ENCODE assay signal across 26 mouse cellular contexts in genomic region chr11:106532248-106532790, GRCm38 (mm10). TPM values are rescaled to one million over a fixed set of nuclear protein-coding genes. Genes with fewer than 3 reads are reported as not detected.
DNase-seq lines count a peak whose midpoint lies in the region; ATAC-seq and TF ChIP-seq lines count a peak whose summit lies in the region.
"Had no signal": no experiment of that assay in that cellular context is flagged by ENCODE, and none has a peak within 500 bp of the region (broad histone marks: within the 10 kb centered on the region; RNA-seq: fewer than 3 reads in every experiment).

No protein-coding gene starts in this region.

- H3K4me2 ChIP-seq in midbrain, embryonic 11.5 days = no peak overlapping the region
- no peak overlapping the region for H3K4me2 ChIP-seq in kidney, postnatal 0 days (ENCODE audit: low read length)
- H3K4me2 ChIP-seq: embryonic facial prominence, embryonic 12.5 days; forebrain, embryonic 12.5 days; heart, embryonic 12.5 days; limb, embryonic 13.5 days; lung, embryonic 14.5 days; neural tube, embryonic 13.5 days had no signal

- no peak for TF ChIP-seq CTCF in gastrocnemius, adult 2 months (IDR thresholded peaks at IDR 0.05)
- no peak for TF ChIP-seq CTCF in kidney, postnatal 0 days (IDR thresholded peaks at IDR 0.05; ENCODE audit: low read depth)

- 56% methylated on average over 9 of the region's 9 CpGs for WGBS in midbrain, embryonic 10.5 days
- 58% methylated on average over 9 of the region's 9 CpGs for WGBS in midbrain, embryonic 11.5 days
- WGBS in kidney, postnatal 0 days = 39% methylated on average over 9 of the region's 9 CpGs

- H3K27me3 ChIP-seq in midbrain, embryonic 10.5 days (ENCODE audit: low read depth, poor library complexity, severe bottlenecking) = peaks cover 15% of the 10 kb centered on the region; the same call in 1 of the 2 replicates
- H3K27me3 ChIP-seq in midbrain, embryonic 11.5 days (ENCODE audit: control insufficient read depth, insufficient read depth, low read length) = no peaks in the 10 kb centered on the region
- H3K27me3 ChIP-seq in kidney, postnatal 0 days (ENCODE audit: insufficient read depth, low read length) = no peaks in the 10 kb centered on the region
- H3K27me3 ChIP-seq: embryonic facial prominence, embryonic 12.5 days; forebrain, embryonic 12.5 days; heart, embryonic 12.5 days; limb, embryonic 13.5 days; megakaryocyte, embryonic 14.5 days; neural tube, embryonic 13.5 days had no signal

- H3K9me3 ChIP-seq in midbrain, embryonic 10.5 days (replicated peaks) = no peaks in the 10 kb centered on the region
- no peaks in the 10 kb centered on the region for H3K9me3 ChIP-seq in midbrain, embryonic 11.5 days (ENCODE audit: control insufficient read depth, low read length)
- no peaks in the 10 kb centered on the region for H3K9me3 ChIP-seq in kidney, postnatal 0 days (replicated peaks; ENCODE audit: low read length)
- H3K9me3 ChIP-seq: embryonic facial prominence, embryonic 12.5 days; forebrain, embryonic 12.5 days; heart, embryonic 12.5 days; limb, embryonic 13.5 days; megakaryocyte, embryonic 14.5 days; neural tube, embryonic 13.5 days had no signal

- peaks cover 55% of the 10 kb centered on the region for H3K4me1 ChIP-seq in midbrain, embryonic 10.5 days
- H3K4me1 ChIP-seq in midbrain, embryonic 11.5 days (ENCODE audit: control insufficient read depth, insufficient read depth, low read length) = no peaks in the 10 kb centered on the region; the same call in 1 of the 2 replicates
- peaks cover 4% of the 10 kb centered on the region; the same call in 1 of the 2 replicates for H3K4me1 ChIP-seq in kidney, postnatal 0 days (replicated peaks; ENCODE audit: insufficient read depth, low read length)
- H3K4me1 ChIP-seq: limb, embryonic 13.5 days had no signal

- H3K36me3 ChIP-seq in midbrain, embryonic 10.5 days = peaks cover 8% of the 10 kb centered on the region; the same call in 1 of the 2 replicates
- no peaks in the 10 kb centered on the region for H3K36me3 ChIP-seq in midbrain, embryonic 11.5 days (ENCODE audit: control insufficient read depth, insufficient read depth, low read length)
- 0 out of 2 replicates have a peak, but pooled peaks cover 5% of the 10 kb centered on the region for H3K36me3 ChIP-seq in kidney, postnatal 0 days (ENCODE audit: insufficient read depth, low read length)
- H3K36me3 ChIP-seq: forebrain, embryonic 12.5 days had no signal

- H3K4me3 ChIP-seq in gastrocnemius, adult 2 months = no peak overlapping the region
- H3K4me3 ChIP-seq in midbrain, embryonic 10.5 days = no peak overlapping the region
- no peak overlapping the region for H3K4me3 ChIP-seq in midbrain, embryonic 11.5 days (ENCODE audit: low read depth, low read length)
- no peak overlapping the region for H3K4me3 ChIP-seq in kidney, postnatal 0 days (replicated peaks; ENCODE audit: low read depth, low read length)
- H3K4me3 ChIP-seq: embryonic facial prominence, embryonic 12.5 days; forebrain, embryonic 12.5 days; heart, embryonic 12.5 days; limb, embryonic 13.5 days; myocyte; neural tube, embryonic 13.5 days had no signal

- H3K27ac ChIP-seq in gastrocnemius, adult 2 months = peak overlapping the region; percentile 49; the same call in 1 of the 2 replicates
- H3K27ac ChIP-seq in midbrain, embryonic 10.5 days (replicated peaks) = 0 out of 2 replicates have a peak overlapping the region, but pooled peaks have one; percentile 29
- no peak overlapping the region for H3K27ac ChIP-seq in midbrain, embryonic 11.5 days (ENCODE audit: low read depth, low read length)
- no peak overlapping the region for H3K27ac ChIP-seq in kidney, postnatal 0 days
- H3K27ac ChIP-seq: embryonic facial prominence, embryonic 12.5 days; forebrain, embryonic 12.5 days; limb, embryonic 13.5 days; liver, embryonic 14.5 days; neural tube, embryonic 13.5 days had no signal

- intact Hi-C loops in gastrocnemius, adult 2 months (cut with DNase I) = no loop called here

- no peak for ATAC-seq in midbrain, embryonic 11.5 days (ENCODE audit: low FRiP score)
- peak; percentile 43; the same call in 1 of the 2 replicates for ATAC-seq in kidney, postnatal 0 days (replicated peaks; ENCODE audit: low FRiP score, low read depth)
- ATAC-seq in megakaryocyte-erythroid progenitor cell, adult 5-6 weeks (replicated peaks; ENCODE audit: low FRiP score, low TSS enrichment, poor library complexity, severe bottlenecking) = no peak
- ATAC-seq: CD4-positive, CD25-positive, alpha-beta regulatory T cell, adult 4 months; intestine, postnatal 0 days; midbrain, embryonic 16.5 days had no signal

- no peak overlapping the region for H3K9ac ChIP-seq in midbrain, embryonic 11.5 days (ENCODE audit: low read length)
- H3K9ac ChIP-seq in kidney, postnatal 0 days (ENCODE audit: low read depth, low read length) = no peak overlapping the region
- H3K9ac ChIP-seq: embryonic facial prominence, embryonic 12.5 days; forebrain, embryonic 12.5 days; heart, embryonic 12.5 days; limb, embryonic 13.5 days; liver, embryonic 14.5 days; lung, embryonic 14.5 days; neural tube, embryonic 13.5 days had no signal

- DNase-seq in gastrocnemius, adult 2 months = no peak
- no peak for DNase-seq in gastrocnemius, postnatal 4 days (ENCODE audit: low spot score in 2 of 2)
- DNase-seq in midbrain, embryonic 10.5 days (ENCODE audit: low spot score) = no peak
- no peak for DNase-seq in midbrain, embryonic 11.5 days (ENCODE audit: low spot score, missing footprints)
- peak; percentile 58 for DNase-seq in kidney, postnatal 0 days (ENCODE audit: low spot score)
- no peak for DNase-seq in cerebellum, adult 9-11 months
- DNase-seq: cerebellum, adult 9-10 months; gastrocnemius, postnatal 10 days; heart, adult 18-20 months; heart, postnatal 10 days; lung, embryonic 14.5 days; lung, postnatal 36 days; retina, postnatal 1 day; right cerebral cortex, postnatal 25 days had no signal

RNA-seq across cellular contexts. Expression of gene Ern1, which starts 44.7 kb away (rescaled TPM):
- 1 to 10 TPM; 7.3 to 9.2 TPM for total RNA-seq in gastrocnemius, adult 2 months (2021)
- 10 to 100 TPM in 1 of 2 experiments, 1 to 10 TPM in 1; 7.1 to 10.3 TPM for total RNA-seq in gastrocnemius, postnatal 4 days (2021)
- polyA plus RNA-seq in midbrain, embryonic 10.5 days (2016; fragmentation: Nextera tagmentation; extraction: Ambion mirVana) = 5.0 and 5.2 TPM in 2 replicates
- polyA plus RNA-seq in midbrain, embryonic 11.5 days (2014; fragmentation: Nextera tagmentation; extraction: Ambion mirVana) = 4.6 and 5.5 TPM in 2 replicates
- 3.3 and 3.5 TPM in 2 replicates for polyA plus RNA-seq in kidney, postnatal 0 days (2015; fragmentation: Nextera tagmentation; extraction: Ambion mirVana)
- total RNA-seq in megakaryocyte-erythroid progenitor cell, adult 5-6 weeks (2014; fragmentation: Nextera tagmentation) = 13.7 and 14.2 TPM in 2 replicates
- 7.0 and 9.8 TPM in 2 replicates for total RNA-seq in megakaryocyte-erythroid progenitor cell, adult 5-6 weeks (2017)

Comparison
In these comparisons a context has a peak if more than half of its experiments do, and no peak if none do; other contexts are left out.
1. H3K27ac ChIP-seq: peak in gastrocnemius, adult 2 months (single experiment) and midbrain, embryonic 10.5 days (single experiment); none in midbrain, embryonic 11.5 days (single experiment) and kidney, postnatal 0 days (single experiment).